Mouse (Mus musculus) liver, embryonic 14.5 days (tissue): Measurements from ENCODE around the gene 0610010F05Rik. TPM values are rescaled to one million over a fixed set of nuclear protein-coding genes. Genes with fewer than 3 reads are reported as not detected.

Source experiments
- ATAC-seq: fragments of 200-750 bp; cut with Nextera tagmentation; 2 replicates; pipeline ENCODE4 v1.8.0; 2017; ENCODE audit warnings: moderate number of reproducible peaks, mild to moderate bottlenecking, moderate library complexity; ENCODE audit not compliant: insufficient read depth
- DNase-seq, 3 experiments: peaks; one replicate each; pipeline ENCODE4 v3.0.0-alpha.2; 2012 to 2013; ENCODE audit warnings: low read depth in 3 of 3, low spot score in 3 of 3
- H3K27ac ChIP-seq: fragments of 300-500 bp; sonication (generic); 2 replicates; pipeline ENCODE4 v1.5.1; 2014; ENCODE audit warnings: moderate library complexity, mild to moderate bottlenecking, control low read depth, inconsistent platforms
- H3K27me3 ChIP-seq: fragments of 300-500 bp; sonication (generic); 2 replicates; pipeline ENCODE4 v1.6.1; 2014; ENCODE audit warnings: mild to moderate bottlenecking, low read length, moderate library complexity; ENCODE audit not compliant: control insufficient read depth, insufficient read depth
- H3K36me3 ChIP-seq: fragments of 300-500 bp; sonication (generic); replicated peaks from 2 replicates; pipeline ENCODE4 v1.6.1; 2014; ENCODE audit warnings: low read depth; ENCODE audit not compliant: control insufficient read depth, insufficient read depth
- H3K4me1 ChIP-seq, 2 experiments: fragments of 200-500 bp in 1 of 2; fragments of 300-500 bp in 1 of 2; sonication (generic) in 1 of 2; replicated peaks; 2 replicates each; pipeline ENCODE4 v1.6.1; 2012 to 2014; ENCODE audit warnings: antibody characterized with exemption in 1 of 2, inconsistent platforms in 1 of 2, low read length in 1 of 2; ENCODE audit not compliant: control insufficient read depth in 2 of 2, insufficient read depth in 2 of 2
- H3K4me2 ChIP-seq: fragments of 300-500 bp; sonication (generic); 2 replicates; pipeline ENCODE4 v1.6.1; 2014; ENCODE audit warnings: low read depth, mild to moderate bottlenecking, control low read depth, moderate library complexity
- H3K4me3 ChIP-seq, 2 experiments: fragments of 200-500 bp in 1 of 2; fragments of 300-500 bp in 1 of 2; sonication (generic) in 1 of 2; 2 replicates each; pipeline ENCODE4 v1.5.1; 2012 to 2014; ENCODE audit warnings: low read depth in 2 of 2, low read length in 2 of 2, mild to moderate bottlenecking in 2 of 2, control low read depth in 1 of 2, inconsistent platforms in 1 of 2, moderate library complexity in 1 of 2; ENCODE audit not compliant: insufficient read depth in 1 of 2
- H3K9ac ChIP-seq: fragments of 300-500 bp; sonication (generic); replicated peaks from 2 replicates; pipeline ENCODE4 v1.6.1; 2014; ENCODE audit warnings: mild to moderate bottlenecking, control low read depth, moderate library complexity
- H3K9me3 ChIP-seq: fragments of 300-500 bp; sonication (generic); 2 replicates; pipeline ENCODE4 v1.6.1; 2016; ENCODE audit warnings: low read length, mixed read lengths; ENCODE audit not compliant: control insufficient read depth
- CTCF ChIP-seq: IDR thresholded peaks from 2 replicates; pipeline ENCODE4 v1.5.1; 2016; ENCODE audit warnings: antibody characterized with exemption, low read depth, control low read depth
- EP300 ChIP-seq: IDR thresholded peaks from 2 replicates; pipeline ENCODE4 v1.6.1; 2016; ENCODE audit warnings: antibody characterized with exemption, low read depth
- WGBS: fragments of 180-500 bp; shearing (Covaris S2); extraction: QIAGEN DNeasy Blood & Tissue Kit; methylation state at CpG from one replicate; pipeline ENCODE4 v1.1.7; 2014; ENCODE audit not compliant: insufficient replicate concordance; 5-methylcytosine and 5-hydroxymethylcytosine counted together
- polyA plus RNA-seq, 2 experiments: library from polyadenylated mRNA; depleted of rRNA in 1 of 2; stranded (reverse) in 1 of 2; unstranded in 1 of 2; fragments of >200 nt; fragmentation: Nextera tagmentation in 1 of 2; extraction: Ambion mirVana in 1 of 2; gene quantifications; 2 replicates each; pipeline versions ENCODE4 v1.2.1 to v1.2.3; 2012 to 2014

The 0610010F05Rik gene
- polyA plus RNA-seq, 2 experiments: 3.1 to 11.1 TPM

DNA sequence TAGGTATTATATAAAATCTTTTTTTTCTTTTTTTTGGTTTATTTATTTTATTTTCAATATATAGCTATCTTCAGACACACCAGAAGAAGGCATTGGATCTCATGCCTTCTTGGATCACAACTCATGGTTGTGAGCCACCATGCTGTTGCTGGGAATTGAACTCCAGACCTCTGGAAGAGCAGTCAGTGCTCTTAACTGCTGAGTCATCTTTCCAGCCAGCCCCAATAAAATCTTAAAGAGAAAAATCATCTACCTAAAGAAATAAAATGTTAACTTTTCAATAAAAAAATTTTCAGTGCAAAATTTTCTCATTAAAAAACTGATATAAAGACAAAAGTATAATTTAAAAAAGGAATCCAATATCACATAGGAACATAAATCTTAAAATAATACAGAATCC is 30.8 kb upstream of the 0610010F05Rik start:
- Histone ChIP-seq H3K36me3 (no peaks in the 10 kb centered on the region; the same call in 1 of the 2 replicates), H3K27me3 (no peaks in the 10 kb centered on the region), H3K4me1 (peaks cover 0 to 6% of the 10 kb centered on the region in 2 experiments; a peak in 2 of 4 replicates), H3K27ac (no peak overlapping the region), H3K9ac (no peak overlapping the region), H3K4me3 (no peak overlapping the region), H3K9me3 (no peaks in the 10 kb centered on the region), H3K4me2 (no peak overlapping the region)
- ATAC-seq (no peak), DNase-seq (no peak)
- no peak for TF ChIP-seq CTCF
- no peak for TF ChIP-seq EP300

DNA sequence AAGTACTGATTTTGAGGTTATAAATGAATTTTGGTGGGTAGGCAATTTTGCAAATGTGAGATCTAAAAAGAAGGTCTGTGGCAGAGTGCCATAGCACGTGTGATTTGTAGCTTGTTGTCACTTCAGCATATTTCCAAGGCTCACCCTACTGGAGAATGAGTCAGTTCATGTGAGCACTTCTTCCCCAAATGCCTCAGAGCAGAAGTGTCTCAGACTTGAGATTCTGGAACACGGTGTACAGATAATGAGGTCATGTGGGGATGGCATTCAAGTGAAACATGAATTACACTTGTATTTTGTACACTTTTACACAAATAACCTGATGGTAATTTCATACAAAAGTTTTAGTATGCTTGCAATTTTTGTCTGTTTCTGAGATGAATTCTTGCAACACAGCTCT is 24.4 kb upstream of the 0610010F05Rik start:
- ATAC-seq (no peak), DNase-seq (no peak)
- H3K9ac ChIP-seq: no peak overlapping the region
- TF ChIP-seq CTCF (no peak), EP300 (no peak)
- H3K4me1 ChIP-seq: peaks cover 0 to 2% of the 10 kb centered on the region in 2 experiments; a peak in 1 of 4 replicates
- no peak overlapping the region for H3K4me2 ChIP-seq
- H3K36me3 ChIP-seq: no peaks in the 10 kb centered on the region
- no peak overlapping the region for H3K27ac ChIP-seq
- no peaks in the 10 kb centered on the region for H3K27me3 ChIP-seq
- no peak overlapping the region for H3K4me3 ChIP-seq
- WGBS: 42% methylated on average over 2 of the region's 2 CpGs
- H3K9me3 ChIP-seq: no peaks in the 10 kb centered on the region

GRCm38 (mm10) chr11:23653666-23654065 is 20.2 kb upstream of the 0610010F05Rik start:
- ATAC-seq (no peak), DNase-seq (no peak)
- Histone ChIP-seq H3K4me1 (0 out of 4 replicates have a peak, but pooled peaks cover 0 to 1% of the 10 kb centered on the region in 2 experiments), H3K27me3 (no peaks in the 10 kb centered on the region), H3K9me3 (no peaks in the 10 kb centered on the region), H3K4me2 (no peak overlapping the region), H3K9ac (no peak overlapping the region), H3K4me3 (no peak overlapping the region), H3K27ac (no peak overlapping the region), H3K36me3 (peaks cover 4% of the 10 kb centered on the region)
- TF ChIP-seq EP300: no peak
- WGBS: 67% methylated on average over 3 of the region's 3 CpGs

- Histone ChIP-seq H3K4me1 (no peaks in the 10 kb centered on the region), H3K4me3 (no peak overlapping the region), H3K27me3 (no peaks in the 10 kb centered on the region), H3K9me3 (no peaks in the 10 kb centered on the region), H3K36me3 (peaks cover 4% of the 10 kb centered on the region), H3K9ac (no peak overlapping the region), H3K27ac (no peak overlapping the region), H3K4me2 (no peak overlapping the region)
- no peak for TF ChIP-seq EP300
- TF ChIP-seq CTCF: no peak
- WGBS: 73% methylated on average over 3 of the region's 3 CpGs
- no peak for ATAC-seq
- DNase-seq: no peak
These were observed 14.4 kb upstream of the 0610010F05Rik start for GRCm38 (mm10) chr11:23647835-23648234.

DNA sequence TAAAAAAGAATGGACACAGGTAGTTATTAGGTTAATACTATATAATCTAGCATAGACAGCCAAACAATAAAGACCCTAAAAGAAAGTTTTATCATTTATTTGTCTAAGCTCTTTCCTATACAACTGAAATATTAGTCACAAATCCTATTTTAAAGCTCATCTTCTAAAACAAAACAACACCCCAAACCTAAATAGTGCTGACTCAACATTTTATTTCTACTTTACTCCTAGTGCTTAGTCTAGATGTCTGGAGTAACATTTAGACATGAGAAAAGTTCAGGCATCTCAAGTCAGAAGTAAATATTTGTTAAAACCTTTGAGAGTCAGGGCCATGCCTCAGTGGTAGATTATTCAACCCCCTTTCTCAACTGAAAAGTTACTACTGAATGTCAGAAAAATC is 14.0 kb upstream of the 0610010F05Rik start:
- no peak overlapping the region for H3K4me2 ChIP-seq

More for the DNA sequence above, 14.0 kb upstream of the 0610010F05Rik start:
- no peaks in the 10 kb centered on the region for H3K27me3 ChIP-seq
- H3K4me1 ChIP-seq: no peaks in the 10 kb centered on the region
- peaks cover 4% of the 10 kb centered on the region for H3K36me3 ChIP-seq
- ATAC-seq (no peak), DNase-seq (no peak)
- TF ChIP-seq EP300 (no peak), CTCF (no peak)
- H3K9ac ChIP-seq: no peak overlapping the region
- no peaks in the 10 kb centered on the region for H3K9me3 ChIP-seq
- no peak overlapping the region for H3K4me3 ChIP-seq
- H3K27ac ChIP-seq: no peak overlapping the region
